Mouse (Mus musculus): Measurements from ENCODE around the gene Mrgprg. TPM values are rescaled to one million over a fixed set of nuclear protein-coding genes. Genes with fewer than 3 reads are reported as not detected.

The Mrgprg gene
- total RNA-seq, 2 experiments from 2014 or later: not detected

Small RNA genes lying within 50 kb of the gene (microRNA-seq; reads per million reads assigned to microRNA genes)
- 0 reads per million in 2 experiments for gene Gm22064

Other genes starting within 250 kb of the Mrgprg start
- 100 to 1,000 TPM; 123 to 136 TPM for gene Nap1l4, start 217.9 kb downstream of the Mrgprg start, total RNA-seq (2021)
- gene Cars, start 166.9 kb downstream of the Mrgprg start, total RNA-seq (2021): 10 to 100 TPM; 38.4 to 53.4 TPM
- gene Tnfrsf26, start 138.3 kb downstream of the Mrgprg start, total RNA-seq (2021): under 1 TPM in 1 of 2 experiments, not detected in 1; 0.13 TPM
- 1 to 10 TPM; 1.4 to 2.4 TPM for gene Tnfrsf22, start 117.3 kb downstream of the Mrgprg start, total RNA-seq (2021)
- under 1 TPM; 0.71 to 0.92 TPM for gene Tnfrsf23, start 81.1 kb downstream of the Mrgprg start, total RNA-seq (2021)
- 10 to 100 TPM; 19.3 to 22.1 TPM for gene Osbpl5, start 10.0 kb downstream of the Mrgprg start, total RNA-seq (2021)
- 1 to 10 TPM; 5.4 to 6.9 TPM for gene Mrgpre, start 17.5 kb upstream of the Mrgprg start, total RNA-seq (2021)
- 1 to 10 TPM; 6.4 to 6.8 TPM for gene Nadsyn1, start 55.9 kb upstream of the Mrgprg start, total RNA-seq (2021)
- gene Dhcr7, start 56.2 kb upstream of the Mrgprg start, total RNA-seq (2021): 10 to 100 TPM; 34.3 to 36.9 TPM
- not detected for gene Gm498, start 99.8 kb upstream of the Mrgprg start, total RNA-seq (2021)
- gene Shank2, start 234.9 kb upstream of the Mrgprg start, total RNA-seq (2021): 100 to 1,000 TPM; 119 to 122 TPM